Mouse (Mus musculus) G1E (cell line): ENCODE data around the gene Dpyd. TPM values are rescaled to one million over a fixed set of nuclear protein-coding genes. Genes with fewer than 3 reads are reported as not detected.

ENCODE experiments used
- ATAC-seq: 2 replicates; pipeline ENCODE4 v1.8.0; 2016; ENCODE audit warnings: mild to moderate bottlenecking; ENCODE audit not compliant: insufficient number of reproducible peaks, poor library complexity, low FRiP score, severe bottlenecking; ENCODE audit errors: extremely low read depth
- DNase-seq: peaks from one replicate; pipeline ENCODE4 v3.0.0; 2012; ENCODE audit warnings: low spot score
- H3K27me3 ChIP-seq: 2 replicates; pipeline ENCODE4 v1.6.1; 2012; ENCODE audit warnings: mild to moderate bottlenecking, low read length, inconsistent platforms; ENCODE audit not compliant: insufficient read depth
- H3K36me3 ChIP-seq: replicated peaks from 2 replicates; pipeline ENCODE3; 2012; ENCODE audit warnings: mild to moderate bottlenecking, inconsistent platforms
- H3K4me1 ChIP-seq: 2 replicates; pipeline ENCODE4 v1.6.1; 2012; ENCODE audit warnings: low read depth, low read length, inconsistent platforms, mixed read lengths; ENCODE audit not compliant: insufficient read depth
- H3K4me3 ChIP-seq: 2 replicates; pipeline ENCODE4 v1.5.1; 2012; ENCODE audit warnings: low read depth, mild to moderate bottlenecking, inconsistent platforms, low read length, moderate library complexity, mixed read lengths
- H3K9me3 ChIP-seq: replicated peaks from 2 replicates; pipeline ENCODE4 v1.6.1; 2012; ENCODE audit warnings: inconsistent platforms
- CTCF ChIP-seq: IDR thresholded peaks from 2 replicates; pipeline ENCODE4 v1.5.1; 2012; ENCODE audit warnings: low read depth, low read length, inconsistent platforms, mixed read lengths
- GATA1 ChIP-seq: IDR thresholded peaks from 2 replicates; pipeline ENCODE4 v1.6.1; 2012; ENCODE audit warnings: borderline replicate concordance, low read length, inconsistent platforms, mixed read lengths
- GATA2 ChIP-seq: IDR thresholded peaks from 2 replicates; pipeline ENCODE4 v1.6.1; 2012; ENCODE audit warnings: low read depth, low read length, inconsistent platforms, borderline replicate concordance
- POLR2AphosphoS5 ChIP-seq: IDR thresholded peaks from 2 replicates; pipeline ENCODE4 v1.6.1; 2012; ENCODE audit warnings: low read depth, low read length, inconsistent platforms; ENCODE audit not compliant: insufficient replicate concordance
- TAL1 ChIP-seq: conservative IDR thresholded peaks from 2 replicates; pipeline ENCODE4 v1.6.1; 2012; ENCODE audit warnings: low read depth, low read length, inconsistent platforms, mixed read lengths
- polyA plus RNA-seq: library from polyadenylated mRNA; stranded (reverse); fragments of >175 nt; gene quantifications from 2 replicates; pipeline ENCODE4 v1.2.3, GENCODE M21; 2012
- total RNA-seq, 2 experiments: library from RNA; stranded (forward) in 1 of 2; stranded (reverse) in 1 of 2; fragments of 200-1000 nt in 1 of 2; fragments of >200 nt in 1 of 2; fragmentation: Nextera tagmentation in 1 of 2; gene quantifications; 2 replicates each; pipeline ENCODE4 v1.2.3; 2014 to 2017

Dpyd gene
- total and polyA plus RNA-seq, 3 experiments = 0.16 TPM; not detected in 2

GRCm38 (mm10) chr3:119333335-119334305 lies 771.7 kb downstream of the Dpyd start:
- H3K4me3 ChIP-seq = no peak overlapping the region
- H3K27me3 ChIP-seq = no peaks in the 10 kb centered on the region
- no peak for DNase-seq
- H3K36me3 ChIP-seq = no peaks in the 10 kb centered on the region
- ATAC-seq = no peak
- TF ChIP-seq POLR2AphosphoS5 = no peak
- no peak for TF ChIP-seq GATA2
- TF ChIP-seq TAL1 = no peak
- no peak for TF ChIP-seq GATA1
- no peak for TF ChIP-seq CTCF
- H3K9me3 ChIP-seq = peaks cover 16% of the 10 kb centered on the region
- no peaks in the 10 kb centered on the region for H3K4me1 ChIP-seq

DNA sequence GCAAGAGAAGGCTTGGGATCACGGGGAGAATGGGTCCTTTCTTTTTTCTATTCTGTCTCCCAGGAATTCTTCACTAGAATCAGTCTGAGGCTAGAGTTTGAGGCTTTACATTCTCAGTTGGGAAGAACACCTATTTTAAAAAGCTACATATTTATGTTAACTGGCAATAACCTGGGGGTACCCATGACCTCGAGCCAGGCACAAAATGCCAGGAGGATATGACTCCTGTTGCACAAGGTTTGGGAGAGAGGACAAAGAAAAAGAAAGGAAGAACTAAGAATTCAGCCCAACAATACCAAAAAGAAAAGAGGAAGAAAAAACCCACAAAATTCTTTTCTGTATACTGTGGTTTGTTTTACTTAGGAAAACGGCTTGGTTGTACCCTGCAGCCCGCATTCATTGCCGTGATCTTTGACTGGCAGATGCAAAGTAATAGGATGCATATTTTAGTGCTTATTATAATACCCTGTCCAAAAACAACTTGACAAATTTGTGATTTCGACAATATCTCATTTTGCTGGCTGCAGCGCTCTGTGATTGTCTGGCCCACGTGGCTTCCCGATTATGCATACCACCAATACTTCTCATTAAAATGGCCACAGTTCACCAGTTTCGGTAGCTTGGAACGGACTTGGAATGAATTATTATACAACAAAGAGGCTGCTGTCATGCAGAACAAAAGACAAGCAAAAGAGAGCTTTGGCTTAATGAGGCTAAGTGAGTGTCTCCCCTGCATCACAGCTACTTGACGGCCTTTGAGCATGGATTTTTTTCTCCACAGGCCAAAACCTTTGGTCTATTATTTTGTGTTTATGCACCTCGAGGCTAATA lies 799.8 kb downstream of the Dpyd start:
- no peaks in the 10 kb centered on the region for H3K27me3 ChIP-seq
- H3K4me3 ChIP-seq = no peak overlapping the region
- H3K4me1 ChIP-seq = no peaks in the 10 kb centered on the region
- H3K36me3 ChIP-seq = no peaks in the 10 kb centered on the region
- DNase-seq (no peak), ATAC-seq (no peak)
- H3K9me3 ChIP-seq = peaks cover 4% of the 10 kb centered on the region; the same call in 1 of the 2 replicates
- TF ChIP-seq POLR2AphosphoS5 (no peak), GATA1 (no peak), TAL1 (no peak), CTCF (no peak), GATA2 (no peak)

GRCm38 (mm10) chr3:119362392-119362791 lies 800.5 kb downstream of the Dpyd start:
- H3K27me3 ChIP-seq = no peaks in the 10 kb centered on the region
- DNase-seq (no peak), ATAC-seq (no peak)
- H3K9me3 ChIP-seq = peaks cover 4% of the 10 kb centered on the region; the same call in 1 of the 2 replicates
- no peaks in the 10 kb centered on the region for H3K4me1 ChIP-seq
- no peak overlapping the region for H3K4me3 ChIP-seq
- TF ChIP-seq GATA1 = no peak
- H3K36me3 ChIP-seq = no peaks in the 10 kb centered on the region

DNA sequence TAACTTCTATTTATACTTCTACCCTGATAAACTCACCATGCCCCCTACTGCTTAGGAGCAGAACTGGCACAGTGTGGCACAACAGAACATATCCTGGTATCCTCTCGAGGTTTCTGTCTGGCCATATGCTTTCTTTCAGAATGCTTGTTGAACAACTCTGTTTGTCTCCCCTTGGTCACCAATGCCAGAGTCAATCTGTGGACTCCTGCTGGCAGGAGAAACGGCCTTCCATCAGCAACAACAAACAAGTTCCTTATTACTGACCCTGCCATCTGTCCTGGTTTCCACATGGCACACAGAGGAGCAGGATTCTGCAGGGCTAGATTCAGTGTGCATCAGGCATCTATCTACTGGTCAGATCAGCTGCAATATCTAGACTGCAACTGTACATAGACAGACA lies 807.0 kb downstream of the Dpyd start:
- no peak for ATAC-seq
- H3K27me3 ChIP-seq = no peaks in the 10 kb centered on the region
- H3K4me3 ChIP-seq = no peak overlapping the region
- H3K9me3 ChIP-seq = peaks cover 11% of the 10 kb centered on the region
- no peaks in the 10 kb centered on the region for H3K4me1 ChIP-seq
- no peaks in the 10 kb centered on the region for H3K36me3 ChIP-seq
- no peak for DNase-seq
- TF ChIP-seq TAL1 (no peak), GATA2 (no peak), POLR2AphosphoS5 (no peak), GATA1 (no peak)

DNA sequence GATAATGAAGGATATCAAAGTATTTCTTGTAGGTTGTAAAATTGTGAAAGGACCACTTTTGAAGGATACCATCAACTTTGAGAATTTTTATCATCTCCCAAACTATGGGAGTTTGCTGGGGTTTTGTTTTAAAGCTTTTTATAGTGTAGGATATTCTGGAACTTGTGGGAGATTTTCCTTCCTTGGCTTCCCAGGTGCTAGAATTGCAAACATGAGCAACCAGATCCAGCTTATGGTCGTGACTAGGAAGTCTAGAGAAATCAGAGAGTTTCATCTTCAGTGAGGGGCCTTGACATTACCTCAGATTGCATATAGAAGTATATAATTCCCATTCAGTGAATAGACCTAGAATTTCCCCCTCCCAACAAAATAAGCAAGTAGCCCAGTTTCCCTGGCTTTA lies 819.2 kb downstream of the Dpyd start:
- H3K4me1 ChIP-seq = no peaks in the 10 kb centered on the region
- H3K27me3 ChIP-seq = no peaks in the 10 kb centered on the region
- no peak overlapping the region for H3K4me3 ChIP-seq
- TF ChIP-seq GATA1 (no peak), GATA2 (no peak), TAL1 (no peak), CTCF (no peak), POLR2AphosphoS5 (no peak)
- H3K9me3 ChIP-seq = peaks cover 22% of the 10 kb centered on the region
- H3K36me3 ChIP-seq = no peaks in the 10 kb centered on the region
- DNase-seq (no peak), ATAC-seq (no peak)

DNA sequence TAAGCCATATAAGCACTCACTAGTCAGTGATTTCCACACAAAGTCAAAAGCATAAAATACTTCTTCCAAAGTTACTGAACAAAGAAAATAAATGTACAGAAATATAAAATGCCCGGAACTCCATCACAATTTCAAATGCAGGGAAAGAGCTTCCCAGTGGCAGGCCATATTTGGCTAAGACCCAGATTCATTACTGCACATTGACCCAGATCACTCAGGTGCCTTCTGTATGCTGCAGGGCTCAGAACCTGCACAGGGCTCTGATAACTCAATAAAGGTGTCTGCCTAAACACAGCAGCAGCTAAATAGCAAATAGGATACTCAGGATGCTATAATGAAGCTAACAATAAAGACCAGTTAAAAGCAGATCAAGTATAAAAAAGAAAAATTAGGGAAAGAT lies 820.5 kb downstream of the Dpyd start:
- Histone ChIP-seq H3K36me3 (no peaks in the 10 kb centered on the region), H3K4me3 (no peak overlapping the region), H3K9me3 (peaks cover 19% of the 10 kb centered on the region), H3K27me3 (no peaks in the 10 kb centered on the region), H3K4me1 (no peaks in the 10 kb centered on the region)
- no peak for DNase-seq
- ATAC-seq = no peak
- TF ChIP-seq GATA2 (no peak), POLR2AphosphoS5 (no peak), GATA1 (no peak), TAL1 (no peak), CTCF (no peak)
